Mouse (Mus musculus): ENCODE measurements around the gene Ubac1.

DNA sequence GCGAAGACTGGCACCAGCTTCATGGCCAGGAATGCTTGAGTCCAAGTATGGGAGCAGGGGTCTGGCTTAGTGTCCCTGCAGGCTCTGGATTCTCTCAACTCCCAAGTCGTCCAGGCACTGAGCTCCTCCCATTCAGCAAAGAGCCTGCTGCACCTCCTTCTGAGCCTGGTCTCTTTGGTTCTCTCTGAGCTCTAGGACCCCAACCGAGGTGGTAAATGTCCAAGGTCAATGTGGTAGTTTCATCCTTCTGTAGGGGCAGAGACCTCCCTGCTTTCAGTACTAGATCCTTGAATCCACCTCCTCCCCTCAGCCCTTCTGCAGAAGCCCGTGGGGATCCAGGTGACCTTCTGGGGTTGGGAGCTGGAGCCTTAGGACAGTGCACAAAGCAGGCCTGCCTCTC is 31.3 kb upstream of the Ubac1 start:
- TF ChIP-seq CTCF (IDR thresholded peaks at IDR 0.05; ENCODE audit: low read depth, low read length) (no peak), GATA1 (IDR thresholded peaks at IDR 0.05; ENCODE audit: borderline replicate concordance, low read length) (no peak), POLR2AphosphoS5 (IDR thresholded peaks at IDR 0.05; ENCODE audit: insufficient replicate concordance, low read depth, low read length) (no peak)
